Mouse (Mus musculus) Muller cell, postnatal 12 days (primary cell): Measurements from ENCODE around the gene Ntn1.

Experiments
- DNase-seq: peaks from one replicate; pipeline ENCODE4 v3.0.0-alpha.2; 2015; ENCODE audit errors: inconsistent ontology term

Gene Ntn1

GRCm38 (mm10) chr11:68400727-68401219 is at the start of gene Ntn1:
Gene Ntn1, minus strand, starts transcription at chr11:68400823.
- DNase-seq = no peak

GRCm38 (mm10) chr11:68448356-68448755 is 47.7 kb upstream of the Ntn1 start:
- no peak for DNase-seq

GRCm38 (mm10) chr11:68447242-68447641 is 46.6 kb upstream of the Ntn1 start:
- DNase-seq = no peak

- no peak for DNase-seq
Observed at GRCm38 (mm10) chr11:68446547-68446946, 45.9 kb upstream of the Ntn1 start.

- no peak for DNase-seq
Observed at GRCm38 (mm10) chr11:68445901-68446300, 45.3 kb upstream of the Ntn1 start.

GRCm38 (mm10) chr11:68442983-68443638 is 42.5 kb upstream of the Ntn1 start:
- no peak for DNase-seq

GRCm38 (mm10) chr11:68442346-68442745 is 41.7 kb upstream of the Ntn1 start:
- no peak for DNase-seq

- no peak for DNase-seq
Observed at GRCm38 (mm10) chr11:68440965-68441364, 40.3 kb upstream of the Ntn1 start.

- no peak for DNase-seq
Observed at GRCm38 (mm10) chr11:68440100-68440499, 39.5 kb upstream of the Ntn1 start.

GRCm38 (mm10) chr11:68436376-68436775 is 35.8 kb upstream of the Ntn1 start:
- DNase-seq = no peak

GRCm38 (mm10) chr11:68435601-68436000 is 35.0 kb upstream of the Ntn1 start:
- no peak for DNase-seq

GRCm38 (mm10) chr11:68434697-68435096 is 34.1 kb upstream of the Ntn1 start:
- DNase-seq = no peak

GRCm38 (mm10) chr11:68433534-68433933 is 32.9 kb upstream of the Ntn1 start:
- DNase-seq = no peak

GRCm38 (mm10) chr11:68432361-68433021 is 31.9 kb upstream of the Ntn1 start:
- no peak for DNase-seq

- peak; percentile 83 for DNase-seq
Observed at GRCm38 (mm10) chr11:68431699-68432360, 31.2 kb upstream of the Ntn1 start, which contains the start of gene Pik3r5. Gene Pik3r5, plus strand, starts transcription at chr11:68432121.

- no peak for DNase-seq
Observed at GRCm38 (mm10) chr11:68430662-68431061, 30.0 kb upstream of the Ntn1 start.

- no peak for DNase-seq
Observed at GRCm38 (mm10) chr11:68427083-68427570, 26.5 kb upstream of the Ntn1 start.

- no peak for DNase-seq
Observed at GRCm38 (mm10) chr11:68425492-68426315, 25.1 kb upstream of the Ntn1 start.

- DNase-seq = no peak
Observed at GRCm38 (mm10) chr11:68417831-68418230, 17.2 kb upstream of the Ntn1 start.

- no peak for DNase-seq
Observed at GRCm38 (mm10) chr11:68417001-68417400, 16.4 kb upstream of the Ntn1 start.

- peak; percentile 33 for DNase-seq
Observed at GRCm38 (mm10) chr11:68408127-68408526, 7.5 kb upstream of the Ntn1 start.
